Mouse (Mus musculus) spleen, adult 2 months (tissue): ENCODE results near the gene Aatk. TPM values are rescaled to one million over a fixed set of nuclear protein-coding genes. Genes with fewer than 3 reads are reported as not detected.

Experiments used
- DNase-seq, 2 experiments: peaks; one replicate each; pipeline versions ENCODE4 v3.0.0 to v3.0.0-alpha.2; 2012 to 2021; ENCODE audit warnings: low spot score in 2 of 2, low read depth in 1 of 2
- H3K27ac ChIP-seq: fragments of 200-500 bp; 2 replicates; pipeline ENCODE4 v1.5.1; 2012; ENCODE audit warnings: low read length, inconsistent platforms; ENCODE audit not compliant: insufficient read depth
- H3K27me3 ChIP-seq: fragments of 200-500 bp; 2 replicates; pipeline ENCODE4 v1.6.1; 2012; ENCODE audit warnings: mild to moderate bottlenecking, moderate library complexity, low read length, inconsistent platforms; ENCODE audit not compliant: control insufficient read depth, insufficient read depth
- H3K36me3 ChIP-seq: fragments of 200-500 bp; 2 replicates; pipeline ENCODE4 v1.6.1; 2012; ENCODE audit warnings: mild to moderate bottlenecking, low read length, inconsistent platforms; ENCODE audit not compliant: control insufficient read depth, insufficient read depth
- H3K4me1 ChIP-seq: fragments of 200-500 bp; 2 replicates; pipeline ENCODE4 v1.6.1; 2011; ENCODE audit warnings: inconsistent platforms; ENCODE audit not compliant: control insufficient read depth, insufficient read depth, insufficient read length
- H3K4me3 ChIP-seq: fragments of 200-500 bp; 2 replicates; pipeline ENCODE4 v1.5.1; 2011; ENCODE audit warnings: mild to moderate bottlenecking, inconsistent platforms; ENCODE audit not compliant: insufficient read depth, insufficient read length; ENCODE audit errors: extremely low read depth
- CTCF ChIP-seq: fragments of 200-500 bp; IDR thresholded peaks from 2 replicates; pipeline ENCODE4 v1.5.1; 2011; ENCODE audit warnings: mild to moderate bottlenecking, inconsistent platforms; ENCODE audit not compliant: insufficient read depth, insufficient read length, insufficient replicate concordance; ENCODE audit errors: extremely low read depth
- POLR2A ChIP-seq: fragments of 200-500 bp; IDR thresholded peaks from 2 replicates; pipeline ENCODE4 v1.6.1; 2011; ENCODE audit warnings: low read depth, low read length, inconsistent platforms
- WGBS: fragments of 180-500 bp; shearing (Covaris S2); methylation state at CpG from one replicate; pipeline ENCODE4 v1.1.7; 2018; 5-methylcytosine and 5-hydroxymethylcytosine counted together
- polyA plus RNA-seq: library from polyadenylated mRNA; depleted of rRNA; stranded (reverse); fragments of >200 nt; gene quantifications from 2 replicates; pipeline ENCODE4 v1.2.3, GENCODE M21; 2012

Gene Aatk
- polyA plus RNA-seq, 1 experiment: 7.4 TPM

DNA sequence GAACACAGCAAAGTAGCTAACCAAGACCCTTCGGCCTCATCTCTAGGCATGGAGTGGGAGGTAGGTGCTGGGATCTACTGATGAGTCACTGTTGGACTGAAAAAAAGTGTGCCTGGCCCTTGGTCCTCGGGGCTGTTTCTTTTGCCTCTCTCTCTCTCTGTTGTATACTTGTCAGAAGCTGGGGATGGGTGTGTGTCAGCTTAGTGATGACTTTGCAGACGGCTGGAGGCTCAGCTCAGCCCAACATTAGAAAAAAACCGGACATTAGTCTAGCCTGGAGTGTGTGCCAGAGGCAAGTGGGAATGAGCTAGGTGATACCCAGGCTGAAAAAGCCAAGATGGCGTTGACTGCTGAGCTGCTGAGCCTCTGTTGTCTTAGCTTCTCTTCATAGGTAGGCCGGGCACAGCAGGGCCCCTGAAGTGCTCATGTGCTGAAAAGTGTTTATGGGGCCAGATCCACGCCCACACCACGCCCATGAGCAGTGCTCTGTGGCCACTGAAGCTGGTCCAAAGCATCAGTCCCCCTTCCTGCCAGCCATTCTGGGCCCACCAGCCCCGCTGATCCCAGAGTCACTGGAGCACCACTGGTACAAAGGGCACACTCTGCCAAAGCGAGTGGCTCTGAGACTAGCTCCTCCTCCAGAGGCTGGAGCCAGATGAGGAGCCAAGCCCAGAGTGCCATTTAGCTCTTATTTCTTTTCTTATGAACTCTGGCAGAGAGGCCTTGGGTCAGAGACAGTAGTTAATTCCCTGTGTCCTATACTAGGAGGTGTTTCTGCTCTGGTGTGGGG, 67.2 kb downstream of the Aatk start:
- no peak overlapping the region for H3K27ac ChIP-seq
- no peaks in the 10 kb centered on the region; the same call in 1 of the 2 replicates for H3K36me3 ChIP-seq
- H3K27me3 ChIP-seq: no peaks in the 10 kb centered on the region
- no peak for DNase-seq
- no peaks in the 10 kb centered on the region for H3K4me1 ChIP-seq
- 86% methylated on average over 10 of the region's 10 CpGs for WGBS
- TF ChIP-seq CTCF (no peak), POLR2A (no peak)
- no peak overlapping the region for H3K4me3 ChIP-seq

DNA sequence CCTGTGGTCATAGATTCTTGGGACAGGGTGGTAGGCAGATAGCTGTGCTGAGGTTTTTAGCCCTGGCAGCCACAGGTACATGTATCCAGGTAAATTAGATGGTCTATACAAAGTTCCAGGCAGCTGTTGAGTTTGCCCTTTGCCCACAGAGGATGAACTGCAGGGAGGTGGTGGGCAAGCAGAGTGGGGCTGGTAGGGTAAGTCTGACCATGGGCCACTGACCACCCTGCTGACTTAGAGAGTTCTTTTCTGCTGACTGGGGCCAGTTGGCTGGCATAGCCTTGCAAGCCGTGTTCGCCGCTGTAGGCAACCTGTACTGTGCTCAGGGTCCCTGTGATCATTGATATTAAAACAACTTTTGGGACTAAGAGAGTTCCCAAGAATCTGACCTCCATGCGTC, 68.3 kb downstream of the Aatk start:
- TF ChIP-seq CTCF: no peak
- WGBS: 97% methylated on average over 4 of the region's 4 CpGs
- Histone ChIP-seq H3K27me3 (no peaks in the 10 kb centered on the region), H3K4me3 (no peak overlapping the region), H3K27ac (no peak overlapping the region), H3K4me1 (no peaks in the 10 kb centered on the region), H3K36me3 (no peaks in the 10 kb centered on the region; the same call in 1 of the 2 replicates)
- DNase-seq: no peak

DNA sequence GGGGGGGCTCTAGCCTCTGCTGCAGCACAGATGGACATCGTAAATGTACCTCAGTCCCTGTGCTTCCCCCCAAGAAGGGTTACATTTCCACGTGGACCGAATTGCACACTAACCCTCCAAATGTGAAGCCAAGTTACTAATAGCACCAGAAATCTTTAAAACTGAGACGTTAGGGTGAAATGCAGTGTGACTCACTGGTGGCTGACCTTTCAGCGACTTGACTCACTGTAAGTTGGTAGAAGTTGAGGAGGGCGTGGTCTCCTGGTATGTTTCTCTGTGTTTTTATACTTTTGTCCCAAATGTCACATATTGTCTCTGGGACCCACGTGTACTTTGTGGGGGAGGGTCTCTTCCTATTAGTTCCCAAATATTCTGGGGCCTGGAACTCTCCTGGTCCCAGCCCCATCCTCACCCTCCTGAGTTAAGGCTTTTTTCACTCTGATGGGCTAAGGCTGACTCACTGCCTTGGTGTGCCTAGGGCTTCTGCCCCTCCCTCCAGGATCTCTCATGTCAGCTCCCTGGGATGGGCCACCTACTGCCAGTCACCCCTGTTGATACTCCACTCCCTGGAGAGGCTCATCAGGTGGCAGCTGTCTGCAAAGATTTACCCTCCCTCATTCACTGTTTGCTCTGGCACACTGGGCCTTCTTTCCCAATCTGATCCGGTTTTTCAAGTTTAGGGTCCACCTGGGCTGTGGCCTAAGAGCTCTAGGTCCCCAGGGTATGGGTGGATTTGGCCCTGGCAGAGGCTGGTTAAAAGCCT, 71.0 kb downstream of the Aatk start:
- Histone ChIP-seq H3K4me1 (no peaks in the 10 kb centered on the region), H3K27me3 (no peaks in the 10 kb centered on the region), H3K36me3 (no peaks in the 10 kb centered on the region), H3K27ac (no peak overlapping the region), H3K4me3 (no peak overlapping the region)
- TF ChIP-seq CTCF (no peak), POLR2A (no peak)
- DNase-seq: no peak
- whole genome bisulfite sequencing: 81% methylated on average over 8 of the region's 8 CpGs

DNA sequence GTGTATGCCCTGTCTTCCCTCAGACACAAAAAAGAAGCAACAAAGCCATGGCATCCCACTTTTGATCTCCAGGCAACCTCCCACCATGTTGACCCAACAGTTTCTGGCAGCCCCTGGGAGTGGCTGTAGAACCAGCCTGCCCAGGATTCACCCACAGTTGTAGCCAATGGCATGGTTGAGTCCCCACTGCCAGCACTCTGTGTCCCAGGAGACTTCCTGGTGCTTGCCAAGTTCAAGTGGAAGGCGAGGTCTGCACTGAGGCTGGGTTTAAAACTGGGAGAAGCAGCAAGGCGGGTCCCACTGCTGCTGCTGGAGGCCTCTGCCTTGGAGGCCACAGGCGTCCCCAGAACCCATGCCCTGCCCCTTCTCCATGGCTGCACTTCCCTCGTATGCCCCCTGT, 73.2 kb downstream of the Aatk start:
- H3K27me3 ChIP-seq: no peaks in the 10 kb centered on the region
- H3K4me3 ChIP-seq: no peak overlapping the region
- H3K36me3 ChIP-seq: no peaks in the 10 kb centered on the region
- no peaks in the 10 kb centered on the region for H3K4me1 ChIP-seq
- H3K27ac ChIP-seq: no peak overlapping the region
- DNase-seq: no peak
- 89% methylated on average over 4 of the region's 4 CpGs for WGBS
- no peak for TF ChIP-seq POLR2A
- no peak for TF ChIP-seq CTCF

DNA sequence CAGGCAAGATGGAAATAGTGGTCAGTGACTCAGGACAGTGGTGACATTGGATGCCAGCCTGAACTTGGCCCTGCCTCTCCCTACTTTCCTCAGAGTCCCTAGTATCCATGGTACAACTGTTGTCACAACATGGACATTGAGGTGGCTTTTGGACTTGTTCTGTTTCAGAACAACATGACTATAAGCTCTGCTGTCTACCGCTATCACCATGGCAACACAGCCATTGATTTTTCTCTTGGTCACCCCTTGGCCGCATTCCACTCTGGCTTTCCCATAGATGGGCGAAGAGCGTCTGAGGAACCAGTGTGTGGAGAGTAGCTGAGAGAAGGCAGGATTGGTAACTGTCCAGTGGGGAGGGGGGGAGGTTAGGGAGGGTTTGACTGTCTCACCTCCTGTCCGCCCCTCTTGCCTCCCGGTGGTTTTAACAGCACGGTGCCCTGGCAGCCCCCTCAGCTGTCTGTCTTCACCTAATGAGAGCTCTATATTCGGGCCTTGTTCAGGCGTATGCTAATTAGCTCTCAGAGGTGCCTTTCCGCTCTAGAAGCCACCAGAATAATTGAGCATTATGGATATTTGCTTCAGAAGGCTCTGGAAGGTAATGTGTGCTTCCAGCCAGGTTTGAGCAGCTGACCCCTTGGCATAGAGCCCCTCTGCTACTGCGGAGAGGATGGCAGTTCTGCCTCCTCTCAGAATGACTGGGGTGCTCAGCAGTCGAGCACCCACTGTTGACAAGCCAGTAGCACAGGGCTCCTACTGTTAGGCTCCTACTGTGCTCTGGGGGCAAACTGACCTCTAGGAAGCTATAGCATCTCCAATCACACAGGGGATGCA, 76.7 kb downstream of the Aatk start:
- H3K36me3 ChIP-seq: no peaks in the 10 kb centered on the region
- H3K4me1 ChIP-seq: no peaks in the 10 kb centered on the region
- 88% methylated on average over 12 of the region's 12 CpGs for WGBS
- no peak overlapping the region for H3K4me3 ChIP-seq
- TF ChIP-seq CTCF: no peak
- no peak for TF ChIP-seq POLR2A
- no peak overlapping the region for H3K27ac ChIP-seq
- no peaks in the 10 kb centered on the region for H3K27me3 ChIP-seq
- DNase-seq: no peak

DNA sequence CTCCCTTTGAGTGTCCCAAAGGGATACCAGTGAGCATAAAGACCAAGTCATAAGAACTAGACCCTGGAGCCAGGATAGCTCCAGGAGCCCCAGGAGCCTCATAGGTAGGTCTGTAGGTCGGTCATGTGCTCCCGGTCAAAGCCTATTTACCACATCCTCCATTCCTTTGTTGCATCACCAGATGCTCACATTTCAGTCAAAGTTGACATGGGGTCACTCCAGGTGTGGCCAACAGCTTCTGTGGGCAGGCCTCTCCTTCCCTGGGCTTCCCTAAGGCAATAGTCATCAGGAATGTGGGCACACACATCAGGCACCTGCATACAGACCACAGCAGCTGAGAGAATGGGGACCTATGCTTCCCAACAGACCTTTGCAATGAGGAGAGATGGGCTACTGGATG, 79.1 kb downstream of the Aatk start:
- H3K36me3 ChIP-seq: no peaks in the 10 kb centered on the region
- no peak overlapping the region for H3K4me3 ChIP-seq
- no peaks in the 10 kb centered on the region for H3K4me1 ChIP-seq
- DNase-seq: no peak
- no peaks in the 10 kb centered on the region for H3K27me3 ChIP-seq
- WGBS: 86% methylated on average over 2 of the region's 2 CpGs
- no peak overlapping the region for H3K27ac ChIP-seq
- no peak for TF ChIP-seq CTCF
- no peak for TF ChIP-seq POLR2A
